Mouse (Mus musculus): ENCODE results near the gene Bbip1.
A peak's percentile ranks its signal among the peaks of the same experiment; 100 is the strongest.
"Not testable (repeated sequence)": the region's sequence is repeated elsewhere in the genome, so short reads cannot be mapped to it uniquely, and the experiment has no call there.

The Bbip1 gene

GRCm38 (mm10) chr19:53925338-53925751 is 19.1 kb downstream of the Bbip1 start:
- peak in 1 of 2 experiments; percentile 68 for DNase-seq (ENCODE audit: low spot score in 2 of 2)

GRCm38 (mm10) chr19:53921996-53922395 is 22.4 kb downstream of the Bbip1 start:
- not testable (repeated sequence) for DNase-seq (ENCODE audit: low spot score in 2 of 2)

- no peak for DNase-seq (ENCODE audit: low spot score in 2 of 2)
Measured at GRCm38 (mm10) chr19:53919541-53919940, 24.9 kb downstream of the Bbip1 start.

GRCm38 (mm10) chr19:53914950-53915349 is 29.5 kb downstream of the Bbip1 start:
- DNase-seq (ENCODE audit: low spot score in 2 of 2) = no peak

GRCm38 (mm10) chr19:53906703-53907070 is 37.7 kb downstream of the Bbip1 start:
- DNase-seq (ENCODE audit: low spot score in 2 of 2) = not testable (repeated sequence)

- DNase-seq (ENCODE audit: low spot score in 2 of 2) = no peak
Measured at GRCm38 (mm10) chr19:53906033-53906702, 38.3 kb downstream of the Bbip1 start.

GRCm38 (mm10) chr19:53904833-53905480 is 39.5 kb downstream of the Bbip1 start:
- DNase-seq (ENCODE audit: low spot score in 2 of 2) = no peak

GRCm38 (mm10) chr19:53903507-53904321 is 40.7 kb downstream of the Bbip1 start:
- peak; percentile 64 to 68 for DNase-seq (ENCODE audit: low spot score in 2 of 2)

- DNase-seq (ENCODE audit: low spot score in 2 of 2) = peak; percentile 89 to 95
Measured at GRCm38 (mm10) chr19:53902739-53903487, 41.5 kb downstream of the Bbip1 start.

GRCm38 (mm10) chr19:53901931-53902738 is 42.3 kb downstream of the Bbip1 start:
- DNase-seq (ENCODE audit: low spot score in 2 of 2) = peak; percentile 48 to 64

- DNase-seq (ENCODE audit: low spot score in 2 of 2) = peak; percentile 29 to 37
Measured at GRCm38 (mm10) chr19:53899941-53900610, 44.4 kb downstream of the Bbip1 start.

GRCm38 (mm10) chr19:53898970-53899900 is 45.2 kb downstream of the Bbip1 start:
- peak in 1 of 2 experiments; percentile 12 for DNase-seq (ENCODE audit: low spot score in 2 of 2)

- peak in 1 of 2 experiments; percentile 14 for DNase-seq (ENCODE audit: low spot score in 2 of 2)
Measured at GRCm38 (mm10) chr19:53898498-53898897, 45.9 kb downstream of the Bbip1 start.

GRCm38 (mm10) chr19:53898046-53898445 is 46.4 kb downstream of the Bbip1 start:
- peak in 1 of 2 experiments; percentile 7 for DNase-seq (ENCODE audit: low spot score in 2 of 2)

GRCm38 (mm10) chr19:53894538-53895121 is 49.8 kb downstream of the Bbip1 start:
- no peak for DNase-seq (ENCODE audit: low spot score in 2 of 2)

- DNase-seq (ENCODE audit: low spot score in 2 of 2) = peak; percentile 62 to 68
Measured at GRCm38 (mm10) chr19:53893711-53894171, 50.7 kb downstream of the Bbip1 start.

GRCm38 (mm10) chr19:53892838-53893359 is 51.5 kb downstream of the Bbip1 start:
- DNase-seq (ENCODE audit: low spot score in 2 of 2) = peak in 1 of 2 experiments; percentile 26

GRCm38 (mm10) chr19:53892061-53892460 is 52.4 kb downstream of the Bbip1 start, which contains the start of gene Pdcd4:
Gene Pdcd4 (plus strand): TSS chr19:53892231.
- DNase-seq (ENCODE audit: low spot score in 2 of 2) = peak; percentile 37

Measured in spleen, postnatal 10 days (tissue).